Mouse (Mus musculus) brain, embryonic 14.5 days (tissue): ENCODE results near the gene Catsperd.

Experiments used
- CTCF ChIP-seq: fragments of 200-500 bp; IDR thresholded peaks from 2 replicates; pipeline ENCODE4 v1.5.1; 2012; ENCODE audit warnings: inconsistent platforms, mild to moderate bottlenecking, moderate library complexity, borderline replicate concordance; ENCODE audit not compliant: insufficient read depth, insufficient read length; ENCODE audit errors: extremely low read depth
- POLR2A ChIP-seq: fragments of 200-500 bp; IDR thresholded peaks from 2 replicates; pipeline ENCODE4 v1.6.1; 2012; ENCODE audit warnings: mild to moderate bottlenecking, inconsistent platforms, borderline replicate concordance; ENCODE audit not compliant: poor library complexity, insufficient read depth, insufficient read length, severe bottlenecking; ENCODE audit errors: extremely low read depth

DNA sequence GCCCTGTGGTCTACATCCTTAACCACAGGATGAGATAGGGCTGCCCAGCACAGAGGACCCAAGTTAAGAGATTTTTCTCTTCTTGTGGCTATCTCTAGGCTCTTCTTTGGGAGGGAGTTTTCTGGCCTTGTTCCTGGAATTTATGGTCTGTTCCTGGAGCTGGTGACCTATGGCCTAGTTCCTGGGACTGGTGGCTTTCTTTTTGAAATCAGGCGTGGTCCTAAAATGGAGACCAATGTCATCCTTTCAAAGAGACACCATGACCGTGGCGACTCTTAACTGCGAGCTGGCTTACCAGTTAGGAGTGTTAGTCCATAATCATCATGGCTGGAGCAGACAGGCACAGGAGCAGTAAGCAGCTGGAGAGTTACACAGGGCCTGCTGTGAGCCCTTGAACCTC, 38.4 kb downstream of the Catsperd start:
- TF ChIP-seq POLR2A (no peak), CTCF (no peak)
